ENCODE assay signal across 8 mouse cellular contexts in the genomic region with DNA sequence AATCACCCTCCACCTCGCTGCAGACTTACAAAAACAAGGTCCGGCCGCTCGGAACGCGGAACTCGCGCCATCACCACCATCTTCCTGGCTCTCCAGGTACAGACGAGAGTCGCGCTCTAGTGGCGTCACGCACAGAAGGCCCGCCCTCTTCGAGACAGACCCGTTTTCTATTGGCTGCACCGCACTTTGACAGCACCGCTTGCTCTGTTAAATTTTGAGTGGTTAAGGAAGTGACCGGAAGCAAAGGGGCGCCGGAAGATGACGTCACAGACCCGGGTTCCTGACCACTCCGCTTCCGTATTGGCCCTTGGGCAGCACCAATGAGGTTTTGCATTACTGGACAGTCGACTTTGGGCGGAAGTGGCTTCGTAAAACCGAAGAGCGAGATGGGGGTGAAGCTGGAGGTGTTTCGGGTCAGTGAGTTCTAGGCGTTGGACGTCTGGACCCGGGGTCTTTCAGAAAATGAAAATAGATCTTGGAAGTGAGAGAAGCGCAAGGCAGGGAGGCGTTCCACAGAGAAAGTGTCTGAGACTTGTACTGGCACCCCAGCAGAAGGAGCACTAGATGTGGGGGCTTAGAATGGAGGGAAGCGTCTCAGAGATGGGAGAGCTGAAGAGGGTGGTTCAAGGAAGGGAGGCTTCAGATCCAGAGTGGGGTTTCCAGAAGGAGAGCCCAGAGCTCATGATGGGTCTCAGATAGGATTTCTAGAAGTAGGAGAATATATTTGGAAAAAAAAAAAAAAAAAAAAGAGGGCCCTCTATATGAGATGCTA. TPM values are rescaled to one million over a fixed set of nuclear protein-coding genes. Genes with fewer than 3 reads are reported as not detected.
DNase-seq lines count a peak whose midpoint lies in the region; ATAC-seq and TF ChIP-seq lines count a peak whose summit lies in the region.

A gene (minus strand): TSS at position 118 of the 772 bp plus-strand sequence.
A gene (plus strand): TSS at position 350 of the 772 bp plus-strand sequence.

- CTCF ChIA-PET in Patski (lab: Charles Lee): interaction anchor here (1.3 to 3.2 kb wide), 3 partner anchors 11 to 62 kb away, joined by 4 to 16 read pairs (median 11); a partner anchor contains a TSS

- in situ Hi-C loops in Patski (cut with MboI; ENCODE audit: low pct_unique_long_range_greater_than_20kb): no loop called here

- WGBS in hindbrain, embryonic 13.5 days: under 1% methylated on average over 37 of the region's 37 CpGs

- no peak for TF ChIP-seq CTCF in Patski (IDR thresholded peaks at IDR 0.05)

- peak within 1 kb of the TSS; percentile 93 for H3K4me2 ChIP-seq in hindbrain, embryonic 13.5 days

- ATAC-seq in Patski: peak; percentile 91
- ATAC-seq in hindbrain, embryonic 13.5 days (ENCODE audit: low FRiP score): peak; percentile 97

- H3K9ac ChIP-seq in hindbrain, embryonic 13.5 days: peak within 1 kb of the TSS; percentile 81

- H3K4me1 ChIP-seq in hindbrain, embryonic 13.5 days (replicated peaks): peaks cover 24% of the 10 kb centered on the region

- H3K4me3 ChIP-seq in hindbrain, embryonic 13.5 days: peak within 1 kb of the TSS; percentile 85

- H3K36me3 ChIP-seq in hindbrain, embryonic 13.5 days: peaks cover 27% of the 10 kb centered on the region

- H3K9me3 ChIP-seq in hindbrain, embryonic 13.5 days: no peaks in the 10 kb centered on the region

- POLR2A ChIA-PET in Patski (lab: Charles Lee): interaction anchor here (0.6 to 1.9 kb wide), 8 partner anchors 13 to 1450 kb away, joined by 3 to 7 read pairs (median 4); a partner anchor contains a TSS

- peak; percentile 99 for DNase-seq in Patski (ENCODE audit: low read depth, low spot score)
- peak; percentile 99 for DNase-seq in cerebellum, postnatal 14 days
- peak; percentile 99 for DNase-seq in frontal cortex, postnatal 14 days (ENCODE audit: low spot score in 2 of 2)
- DNase-seq in layer of hippocampus, postnatal 25 days (ENCODE audit: extremely low spot score in 1 of 2, low spot score in 1 of 2): peak; percentile 96 to 97
- peak; percentile 99 for DNase-seq in lung, postnatal 25 days (ENCODE audit: low spot score)
- peak; percentile 100 for DNase-seq in retina, embryonic 14.5 days (ENCODE audit: low spot score)
- DNase-seq in thymus, postnatal 4 days: peak; percentile 96

- H3K27ac ChIP-seq in hindbrain, embryonic 13.5 days: no peak within 1 kb of the TSS; the same call in 1 of the 2 replicates

- no peaks in the 10 kb centered on the region for H3K27me3 ChIP-seq in Patski
- no peaks in the 10 kb centered on the region for H3K27me3 ChIP-seq in hindbrain, embryonic 13.5 days

RNA-seq across cellular contexts. Expression of the first gene that starts in this region (rescaled TPM):
- polyA plus RNA-seq in Patski (2021): 48.4 TPM
- 52.1 and 55.5 TPM in 2 replicates for polyA plus RNA-seq in hindbrain, embryonic 13.5 days (2015; fragmentation: Nextera tagmentation; extraction: Ambion mirVana)
- total RNA-seq in layer of hippocampus, postnatal 25 days (2021): 10 to 100 TPM; 37.8 to 41.5 TPM

RNA-seq across cellular contexts. Expression of the second gene that starts in this region (rescaled TPM):
- 85.7 TPM for polyA plus RNA-seq in Patski (2021)
- 116 and 122 TPM in 2 replicates for polyA plus RNA-seq in hindbrain, embryonic 13.5 days (2015; fragmentation: Nextera tagmentation; extraction: Ambion mirVana)
- total RNA-seq in layer of hippocampus, postnatal 25 days (2021): 10 to 100 TPM; 82.1 to 87.9 TPM
